Mouse (Mus musculus) hindbrain, embryonic 16.5 days (tissue): ENCODE results near the gene Pigt. TPM values are rescaled to one million over a fixed set of nuclear protein-coding genes. Genes with fewer than 3 reads are reported as not detected.

Experiments
- ATAC-seq: fragments of 200-750 bp; cut with Nextera tagmentation; 2 replicates; pipeline ENCODE4 v1.8.0; 2017; ENCODE audit warnings: moderate TSS enrichment, moderate library complexity
- H3K27ac ChIP-seq: fragments of 300-500 bp; sonication (generic); 2 replicates; pipeline ENCODE4 v1.5.1; 2014; ENCODE audit warnings: low read depth, mild to moderate bottlenecking, control low read depth, low read length, moderate library complexity
- H3K27me3 ChIP-seq: fragments of 300-500 bp; sonication (generic); replicated peaks from 2 replicates; pipeline ENCODE4 v1.6.1; 2014; ENCODE audit warnings: low read length; ENCODE audit not compliant: control insufficient read depth, insufficient read depth
- H3K36me3 ChIP-seq: fragments of 300-500 bp; sonication (generic); 2 replicates; pipeline ENCODE4 v1.6.1; 2014; ENCODE audit warnings: mild to moderate bottlenecking, low read length, moderate library complexity, mixed read lengths; ENCODE audit not compliant: control insufficient read depth, insufficient read depth
- H3K4me1 ChIP-seq: fragments of 300-500 bp; sonication (generic); 2 replicates; pipeline ENCODE4 v1.6.1; 2014; ENCODE audit warnings: low read depth, low read length; ENCODE audit not compliant: control insufficient read depth, insufficient read depth
- H3K4me2 ChIP-seq: fragments of 300-500 bp; sonication (generic); 2 replicates; pipeline ENCODE4 v1.6.1; 2014; ENCODE audit warnings: mild to moderate bottlenecking, low read length, control low read depth, moderate library complexity
- H3K4me3 ChIP-seq: fragments of 300-500 bp; sonication (generic); 2 replicates; pipeline ENCODE4 v1.5.1; 2014; ENCODE audit warnings: mild to moderate bottlenecking, low read length, control low read depth, moderate library complexity
- H3K9ac ChIP-seq: fragments of 300-500 bp; sonication (generic); 2 replicates; pipeline ENCODE4 v1.6.1; 2014; ENCODE audit warnings: low read depth, mild to moderate bottlenecking, control low read depth, low read length, moderate library complexity
- H3K9me3 ChIP-seq: fragments of 300-500 bp; sonication (generic); 2 replicates; pipeline ENCODE4 v1.6.1; 2014; ENCODE audit warnings: mild to moderate bottlenecking, low read length, moderate library complexity; ENCODE audit not compliant: control insufficient read depth
- WGBS: fragments of 180-500 bp; shearing (Covaris S2); extraction: QIAGEN DNeasy Blood & Tissue Kit; methylation state at CpG from one replicate; pipeline ENCODE4 v1.1.7; 2014; 5-methylcytosine and 5-hydroxymethylcytosine counted together
- polyA plus RNA-seq: library from polyadenylated mRNA; unstranded; fragments of >200 nt; fragmentation: Nextera tagmentation; extraction: Ambion mirVana; gene quantifications from 2 replicates; pipeline ENCODE4 v1.2.1, GENCODE M21; 2015

Gene Pigt
- polyA plus RNA-seq = 97.7 and 101 TPM in 2 replicates

DNA sequence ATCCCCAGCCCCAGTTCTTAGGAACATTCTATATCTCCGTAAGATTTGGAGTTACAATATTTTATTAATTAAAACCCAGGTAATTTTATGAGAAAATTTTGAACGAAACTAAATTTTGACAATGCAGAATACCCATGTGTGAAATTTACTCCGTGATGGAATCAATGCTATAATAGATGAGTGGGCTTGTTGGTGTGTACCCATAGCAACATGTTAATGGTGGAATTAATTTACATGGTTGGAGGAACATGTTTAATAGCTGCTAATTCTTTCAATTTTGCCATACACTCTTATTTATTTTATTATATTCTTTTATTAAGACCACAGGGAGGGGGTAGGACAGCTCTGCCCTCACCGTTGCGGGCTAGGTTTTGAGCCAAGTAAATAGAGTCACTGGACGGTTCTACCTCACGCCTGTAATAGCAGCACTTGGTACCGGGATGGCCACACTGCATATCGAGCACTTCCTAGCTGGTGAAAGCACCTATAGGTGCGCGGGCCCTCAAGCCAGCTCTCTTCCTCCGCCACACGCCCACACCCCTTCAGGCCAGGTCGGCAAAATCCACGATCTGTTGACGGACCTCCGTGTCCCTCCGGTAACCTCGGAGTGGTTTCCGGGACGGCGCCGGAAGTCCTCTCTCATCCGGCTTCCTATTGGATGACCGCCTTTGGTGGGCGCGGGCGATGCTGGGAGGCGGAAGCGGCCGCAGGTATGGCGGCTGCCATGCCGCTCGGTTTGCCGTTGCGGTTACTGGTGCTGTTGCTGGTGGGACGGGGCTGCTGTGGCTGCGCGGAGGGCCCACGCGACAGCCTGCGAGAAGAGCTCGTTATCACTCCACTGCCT, at the start of gene Pigt:
Pigt (plus strand) TSS at position 674 of the 844 bp plus-strand sequence.
- 4% methylated on average over 43 of the region's 43 CpGs for WGBS
- peak within 1 kb of the TSS; percentile 86 for H3K27ac ChIP-seq
- ATAC-seq = peak; percentile 94

GRCm38 (mm10) chr2:164448140-164448539, 49.2 kb upstream of the Pigt start:
- Histone ChIP-seq H3K27me3 (no peaks in the 10 kb centered on the region), H3K27ac (no peak overlapping the region), H3K4me2 (no peak overlapping the region), H3K4me1 (peaks cover 6% of the 10 kb centered on the region; the same call in 1 of the 2 replicates), H3K36me3 (no peaks in the 10 kb centered on the region), H3K4me3 (no peak overlapping the region), H3K9ac (no peak overlapping the region), H3K9me3 (no peaks in the 10 kb centered on the region)
- no peak for ATAC-seq
- WGBS = 94% methylated on average over 1 of the region's 1 CpGs

More for the DNA sequence above, at the start of gene Pigt:
- Histone ChIP-seq H3K27me3 (no peaks in the 10 kb centered on the region), H3K9ac (peak within 1 kb of the TSS; percentile 87), H3K4me3 (peak within 1 kb of the TSS; percentile 68), H3K36me3 (peaks cover 12% of the 10 kb centered on the region; the same call in 1 of the 2 replicates), H3K4me2 (peak within 1 kb of the TSS; percentile 87), H3K9me3 (no peaks in the 10 kb centered on the region), H3K4me1 (peaks cover 15% of the 10 kb centered on the region)

- H3K4me3 ChIP-seq = no peak overlapping the region
- H3K4me2 ChIP-seq = no peak overlapping the region
- no peaks in the 10 kb centered on the region for H3K4me1 ChIP-seq
- no peaks in the 10 kb centered on the region for H3K27me3 ChIP-seq
- 77% methylated on average over 5 of the region's 5 CpGs for WGBS
- no peaks in the 10 kb centered on the region for H3K9me3 ChIP-seq
- no peak for ATAC-seq
- no peaks in the 10 kb centered on the region for H3K36me3 ChIP-seq
- no peak overlapping the region for H3K27ac ChIP-seq
- no peak overlapping the region for H3K9ac ChIP-seq
Observed at GRCm38 (mm10) chr2:164448921-164449320, 48.4 kb upstream of the Pigt start.

GRCm38 (mm10) chr2:164449341-164450042, 47.8 kb upstream of the Pigt start:
- Histone ChIP-seq H3K4me2 (no peak overlapping the region), H3K36me3 (no peaks in the 10 kb centered on the region), H3K27me3 (no peaks in the 10 kb centered on the region), H3K9ac (no peak overlapping the region), H3K4me1 (no peaks in the 10 kb centered on the region), H3K9me3 (no peaks in the 10 kb centered on the region), H3K27ac (no peak overlapping the region), H3K4me3 (no peak overlapping the region)
- WGBS = 90% methylated on average over 14 of the region's 14 CpGs
- no peak for ATAC-seq

- ATAC-seq = no peak
- no peak overlapping the region for H3K4me3 ChIP-seq
- H3K9me3 ChIP-seq = no peaks in the 10 kb centered on the region
- no peaks in the 10 kb centered on the region for H3K36me3 ChIP-seq
- no peak overlapping the region for H3K4me2 ChIP-seq
- H3K27me3 ChIP-seq = no peaks in the 10 kb centered on the region
- no peak overlapping the region for H3K9ac ChIP-seq
- no peak overlapping the region for H3K27ac ChIP-seq
- H3K4me1 ChIP-seq = peaks cover 3% of the 10 kb centered on the region; the same call in 1 of the 2 replicates
- whole genome bisulfite sequencing = 37% methylated on average over 13 of the region's 13 CpGs
Observed at GRCm38 (mm10) chr2:164452000-164452676, 45.2 kb upstream of the Pigt start.

DNA sequence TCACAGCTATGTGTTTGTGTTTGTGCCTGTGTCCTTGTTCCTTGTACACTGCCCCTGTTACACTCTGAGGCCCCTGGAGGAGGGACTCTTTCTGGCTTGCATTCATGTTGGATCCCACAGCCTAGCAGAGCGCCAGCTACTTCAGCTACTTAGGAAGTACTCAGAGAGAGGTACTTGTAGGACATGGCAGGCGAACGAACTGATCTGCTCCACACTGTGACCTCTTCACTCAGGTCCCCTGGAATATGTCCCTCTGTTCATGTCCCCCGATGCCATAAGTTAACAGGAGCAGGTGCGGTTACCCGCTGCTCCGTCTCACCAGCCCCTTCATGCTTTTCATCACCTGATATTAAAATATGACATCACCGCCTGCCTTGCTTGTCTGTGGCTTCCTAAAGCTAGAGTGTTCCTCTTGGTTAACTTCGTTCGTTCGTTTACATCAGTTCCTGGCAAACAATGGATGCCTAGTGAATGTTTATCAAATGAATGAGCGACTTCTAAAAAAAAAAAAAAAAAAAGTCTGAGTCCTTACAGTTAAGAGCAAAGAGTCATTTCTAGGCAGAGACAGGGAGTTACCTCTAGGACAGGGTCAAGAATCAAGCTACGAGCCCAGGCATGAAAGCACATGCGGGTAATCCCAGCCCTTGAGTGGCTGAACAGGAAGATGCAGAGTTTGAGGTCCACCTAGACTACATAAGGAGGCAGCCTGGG, 44.1 kb upstream of the Pigt start:
- Histone ChIP-seq H3K9ac (no peak overlapping the region), H3K4me2 (no peak overlapping the region), H3K4me1 (peaks cover 3% of the 10 kb centered on the region; the same call in 1 of the 2 replicates), H3K4me3 (no peak overlapping the region), H3K27ac (no peak overlapping the region), H3K36me3 (no peaks in the 10 kb centered on the region), H3K27me3 (no peaks in the 10 kb centered on the region), H3K9me3 (no peaks in the 10 kb centered on the region)
- no peak for ATAC-seq
- 80% methylated on average over 14 of the region's 14 CpGs for whole genome bisulfite sequencing

- no peak overlapping the region for H3K27ac ChIP-seq
- no peak for ATAC-seq
Observed at GRCm38 (mm10) chr2:164453887-164454500, 43.3 kb upstream of the Pigt start.

GRCm38 (mm10) chr2:164454846-164455245, 42.5 kb upstream of the Pigt start:
- WGBS = 79% methylated on average over 10 of the region's 10 CpGs
- ATAC-seq = no peak
- H3K4me3 ChIP-seq = no peak overlapping the region

More at GRCm38 (mm10) chr2:164453887-164454500, 43.3 kb upstream of the Pigt start:
- no peaks in the 10 kb centered on the region for H3K36me3 ChIP-seq
- H3K27me3 ChIP-seq = no peaks in the 10 kb centered on the region
- peaks cover 3% of the 10 kb centered on the region; the same call in 1 of the 2 replicates for H3K4me1 ChIP-seq
- no peak overlapping the region for H3K9ac ChIP-seq
- H3K4me3 ChIP-seq = no peak overlapping the region
- no peak overlapping the region for H3K4me2 ChIP-seq
- H3K9me3 ChIP-seq = no peaks in the 10 kb centered on the region
- WGBS = 70% methylated on average over 7 of the region's 7 CpGs

More at GRCm38 (mm10) chr2:164454846-164455245, 42.5 kb upstream of the Pigt start:
- Histone ChIP-seq H3K36me3 (no peaks in the 10 kb centered on the region), H3K9ac (no peak overlapping the region), H3K27ac (no peak overlapping the region), H3K4me1 (peaks cover 3% of the 10 kb centered on the region; the same call in 1 of the 2 replicates), H3K4me2 (no peak overlapping the region), H3K27me3 (no peaks in the 10 kb centered on the region), H3K9me3 (no peaks in the 10 kb centered on the region)
